Mouse (Mus musculus) midbrain, embryonic 13.5 days (tissue): ENCODE data around the gene Grap2. TPM values are rescaled to one million over a fixed set of nuclear protein-coding genes. Genes with fewer than 3 reads are reported as not detected.
A peak's percentile ranks its signal among the peaks of the same experiment; 100 is the strongest.

ENCODE experiments used
- ATAC-seq: fragments of 200-750 bp; cut with Nextera tagmentation; 2 replicates; pipeline ENCODE4 v1.8.0; 2017; ENCODE audit warnings: mild to moderate bottlenecking, moderate TSS enrichment, moderate library complexity
- H3K27ac ChIP-seq: fragments of 300-500 bp; sonication (generic); 2 replicates; pipeline ENCODE4 v1.5.1; 2015; ENCODE audit warnings: inconsistent platforms, mild to moderate bottlenecking, moderate library complexity
- H3K27me3 ChIP-seq: fragments of 300-500 bp; sonication (generic); 2 replicates; pipeline ENCODE4 v1.6.1; 2015; ENCODE audit warnings: mild to moderate bottlenecking, inconsistent platforms
- H3K36me3 ChIP-seq: fragments of 300-500 bp; sonication (generic); 2 replicates; pipeline ENCODE4 v1.6.1; 2015; ENCODE audit warnings: mild to moderate bottlenecking, inconsistent platforms
- H3K4me1 ChIP-seq: fragments of 300-500 bp; sonication (generic); replicated peaks from 2 replicates; pipeline ENCODE4 v1.6.1; 2015; ENCODE audit warnings: inconsistent platforms
- H3K4me2 ChIP-seq: fragments of 300-500 bp; sonication (generic); replicated peaks from 2 replicates; pipeline ENCODE4 v1.6.1; 2015; ENCODE audit warnings: moderate library complexity, mild to moderate bottlenecking, inconsistent platforms
- H3K4me3 ChIP-seq: fragments of 300-500 bp; sonication (generic); replicated peaks from 2 replicates; pipeline ENCODE4 v1.5.1; 2015; ENCODE audit warnings: mild to moderate bottlenecking, inconsistent platforms
- H3K9ac ChIP-seq: fragments of 300-500 bp; sonication (generic); replicated peaks from 2 replicates; pipeline ENCODE4 v1.6.1; 2015; ENCODE audit warnings: mild to moderate bottlenecking, inconsistent platforms
- H3K9me3 ChIP-seq: fragments of 300-500 bp; sonication (generic); 2 replicates; pipeline ENCODE4 v1.6.1; 2016; ENCODE audit warnings: mild to moderate bottlenecking, inconsistent platforms
- WGBS: fragments of 180-500 bp; shearing (Covaris S2); methylation state at CpG from one replicate; pipeline ENCODE4 v1.1.7; 2015; 5-methylcytosine and 5-hydroxymethylcytosine counted together
- polyA plus RNA-seq: library from polyadenylated mRNA; unstranded; fragments of >200 nt; fragmentation: Nextera tagmentation; extraction: Ambion mirVana; gene quantifications from 2 replicates; pipeline ENCODE4 v1.2.1, GENCODE M21; 2015

Grap2 gene
- polyA plus RNA-seq, 1 experiment from 2014 or later: 1.0 TPM

DNA sequence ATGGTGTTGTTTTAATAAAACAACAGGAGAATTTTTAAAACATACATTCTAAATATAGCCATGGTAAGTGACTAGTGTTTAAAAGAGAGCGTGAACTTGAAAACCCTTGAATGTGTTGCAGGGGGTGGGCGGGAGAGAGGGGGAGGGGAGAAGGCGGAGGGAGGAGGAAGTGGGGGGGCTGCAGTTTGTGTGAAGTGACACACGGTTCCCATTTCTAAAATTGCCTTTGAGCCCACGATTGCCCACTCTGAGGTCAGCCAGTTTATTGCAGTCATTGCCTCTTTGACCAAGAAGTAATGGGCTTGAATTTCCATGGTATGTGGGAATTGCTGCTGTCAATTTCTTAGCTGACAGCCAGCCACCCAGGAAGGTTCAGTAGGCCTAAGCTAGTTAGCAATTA lies 41.5 kb downstream of the Grap2 start:
- Histone ChIP-seq H3K4me1 (peaks cover 35% of the 10 kb centered on the region), H3K9me3 (no peaks in the 10 kb centered on the region), H3K36me3 (no peaks in the 10 kb centered on the region), H3K27me3 (0 out of 2 replicates have a peak, but pooled peaks cover 5% of the 10 kb centered on the region), H3K27ac (0 out of 2 replicates have a peak overlapping the region, but pooled peaks have one; percentile 7), H3K9ac (no peak overlapping the region), H3K4me3 (no peak overlapping the region), H3K4me2 (no peak overlapping the region)
- ATAC-seq: no peak
- WGBS: 73% methylated on average over 5 of the region's 5 CpGs

DNA sequence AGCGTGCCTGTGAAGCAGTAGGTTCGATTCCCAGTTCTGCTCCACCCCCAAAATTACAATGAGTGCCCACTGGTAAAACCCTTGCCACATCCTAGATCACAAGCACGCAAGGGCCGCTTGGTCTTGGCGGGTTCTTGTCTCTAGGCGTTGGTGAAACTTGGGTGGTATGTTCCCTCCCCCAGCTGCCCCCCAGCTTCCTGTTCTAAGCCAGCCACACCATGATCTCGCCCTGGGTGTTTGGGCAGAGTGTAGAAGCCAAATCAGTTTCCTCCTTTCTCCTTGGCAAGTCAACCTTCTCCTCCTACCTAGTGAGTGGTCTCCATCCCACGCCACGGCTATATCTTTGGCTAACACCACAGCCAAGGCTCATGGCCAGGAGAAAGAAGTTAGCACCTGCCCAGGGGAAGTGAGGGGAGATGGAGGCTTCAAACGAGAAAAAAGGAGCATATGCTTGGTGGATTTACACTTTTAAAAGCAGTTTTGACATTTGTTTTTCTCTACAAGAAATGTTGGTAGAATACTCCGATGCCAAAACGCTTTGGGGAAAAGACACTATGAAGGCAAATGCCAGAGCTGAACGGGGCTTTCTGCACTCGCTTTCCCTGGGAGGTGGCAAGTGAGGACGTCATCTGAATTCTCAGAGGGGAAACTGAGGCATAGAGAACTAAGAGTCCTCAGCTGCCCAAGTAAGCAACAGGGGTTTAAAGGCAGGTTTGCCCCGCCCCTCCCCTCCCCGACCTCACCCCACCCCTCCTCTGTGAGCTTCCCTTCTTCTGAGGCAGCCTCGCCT lies 42.3 kb downstream of the Grap2 start:
- Histone ChIP-seq H3K27ac (no peak overlapping the region), H3K4me3 (no peak overlapping the region), H3K4me2 (no peak overlapping the region), H3K9ac (no peak overlapping the region), H3K4me1 (peaks cover 39% of the 10 kb centered on the region), H3K36me3 (no peaks in the 10 kb centered on the region), H3K27me3 (0 out of 2 replicates have a peak, but pooled peaks cover 5% of the 10 kb centered on the region), H3K9me3 (no peaks in the 10 kb centered on the region)
- WGBS: 70% methylated on average over 18 of the region's 18 CpGs
- ATAC-seq: no peak

DNA sequence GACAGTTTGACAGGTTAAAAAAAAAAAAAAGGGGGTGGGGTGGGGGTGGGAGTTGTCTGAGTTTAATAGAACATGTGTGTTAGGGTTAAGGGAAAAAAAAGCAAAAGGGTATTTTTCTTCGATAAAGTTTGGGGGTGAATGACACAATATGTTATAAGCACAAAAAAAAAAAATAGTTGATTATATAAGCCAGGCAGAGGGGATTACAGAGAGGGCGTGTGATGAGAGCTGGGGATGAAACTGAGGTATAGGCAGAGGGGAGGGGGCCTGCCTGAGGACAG lies 42.8 kb downstream of the Grap2 start:
- H3K36me3 ChIP-seq: no peaks in the 10 kb centered on the region
- no peak overlapping the region for H3K4me2 ChIP-seq
- H3K9me3 ChIP-seq: no peaks in the 10 kb centered on the region
- no peak for ATAC-seq
- H3K9ac ChIP-seq: no peak overlapping the region
- H3K4me1 ChIP-seq: peaks cover 39% of the 10 kb centered on the region
- 0 out of 2 replicates have a peak, but pooled peaks cover 5% of the 10 kb centered on the region for H3K27me3 ChIP-seq
- WGBS: 28% methylated on average over 2 of the region's 2 CpGs
- H3K4me3 ChIP-seq: no peak overlapping the region
- no peak overlapping the region for H3K27ac ChIP-seq

DNA sequence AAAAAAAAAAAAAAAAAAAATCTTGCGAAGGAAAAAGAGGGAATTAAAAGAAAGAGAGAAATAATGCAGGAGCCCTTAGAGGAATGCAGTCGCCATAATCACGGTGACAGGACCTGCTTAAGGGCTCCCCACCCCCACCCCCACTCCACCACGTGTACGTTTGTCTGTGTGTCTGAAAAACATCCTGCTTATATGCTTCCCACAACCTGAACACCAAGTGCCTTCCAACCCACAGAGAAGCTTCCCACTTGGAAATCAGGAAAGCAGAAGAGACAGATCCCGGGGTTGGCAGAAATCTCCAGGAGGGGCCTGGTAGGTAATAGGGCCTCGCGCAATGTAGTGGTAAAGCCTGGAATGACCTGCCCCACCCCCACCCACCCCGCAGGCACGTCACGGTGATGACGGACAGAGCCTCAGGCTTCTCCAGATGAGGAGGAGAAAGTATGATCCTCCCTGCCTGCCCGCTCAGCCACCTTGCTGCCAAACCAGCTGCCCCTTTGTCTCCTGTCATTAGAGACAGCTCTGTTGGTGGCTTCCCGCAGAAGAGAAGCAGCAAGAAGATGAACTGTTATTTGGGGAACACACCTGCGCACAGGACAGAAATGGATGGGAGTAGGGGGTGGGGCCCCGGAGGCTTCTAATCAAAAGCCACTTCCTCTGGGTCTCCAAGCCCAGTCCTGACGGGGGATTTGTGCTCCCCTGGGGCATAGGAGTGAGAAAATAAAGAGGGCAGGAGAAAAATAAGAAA lies 43.4 kb downstream of the Grap2 start:
- ATAC-seq: 0 out of 2 replicates have a peak, but pooled peaks have one; percentile 37
- H3K27ac ChIP-seq: 0 out of 2 replicates have a peak overlapping the region, but pooled peaks have one; percentile 4
- 0 out of 2 replicates have a peak, but pooled peaks cover 5% of the 10 kb centered on the region for H3K27me3 ChIP-seq
- WGBS: 5% methylated on average over 16 of the region's 17 CpGs
- H3K9ac ChIP-seq: no peak overlapping the region
- no peaks in the 10 kb centered on the region for H3K36me3 ChIP-seq
- H3K4me1 ChIP-seq: peaks cover 39% of the 10 kb centered on the region
- H3K4me2 ChIP-seq: peak overlapping the region; percentile 28
- H3K9me3 ChIP-seq: no peaks in the 10 kb centered on the region
- H3K4me3 ChIP-seq: no peak overlapping the region

DNA sequence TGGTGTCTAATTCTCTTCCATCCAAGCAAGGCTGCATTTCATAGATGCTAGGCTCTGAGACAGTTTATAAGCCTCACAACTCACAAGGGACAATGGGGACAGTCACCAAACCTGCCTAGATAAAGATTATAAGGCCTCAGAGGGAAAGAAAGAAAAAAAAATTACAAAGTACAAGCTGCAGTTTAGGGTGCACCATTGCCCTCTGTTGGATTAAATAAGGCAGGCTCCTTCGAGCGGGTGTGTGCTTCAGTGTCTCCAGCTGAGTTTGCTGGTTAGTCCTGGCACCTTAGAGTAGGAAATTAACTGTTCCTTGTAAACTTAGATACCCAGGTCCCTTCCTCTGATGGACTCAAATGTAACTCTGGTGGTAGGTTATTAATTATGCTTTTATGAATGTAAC lies 45.4 kb downstream of the Grap2 start:
- H3K36me3 ChIP-seq: no peaks in the 10 kb centered on the region
- ATAC-seq: no peak

DNA sequence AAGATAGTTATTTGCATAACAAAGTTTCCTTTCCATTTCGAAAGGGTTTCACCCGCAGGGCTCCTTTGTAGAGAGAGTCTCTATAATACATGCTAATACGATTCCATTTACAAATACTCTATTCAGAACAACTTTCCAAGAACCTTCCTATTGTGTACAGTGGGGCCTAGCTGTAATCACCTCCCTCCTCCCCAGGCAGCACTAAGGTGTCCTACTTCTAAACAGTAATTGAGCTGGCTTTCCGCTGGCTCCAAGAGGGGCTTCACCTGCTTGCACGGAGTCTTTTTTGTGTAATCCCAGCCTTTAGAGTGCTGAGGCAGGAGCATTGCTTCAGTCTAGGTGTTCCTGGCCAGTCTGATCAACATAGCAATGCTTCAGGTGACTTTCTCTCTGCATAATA lies 46.8 kb downstream of the Grap2 start:
- Histone ChIP-seq H3K36me3 (no peaks in the 10 kb centered on the region), H3K9me3 (no peaks in the 10 kb centered on the region), H3K27ac (no peak overlapping the region), H3K27me3 (0 out of 2 replicates have a peak, but pooled peaks cover 5% of the 10 kb centered on the region), H3K9ac (no peak overlapping the region), H3K4me1 (peaks cover 33% of the 10 kb centered on the region), H3K4me3 (no peak overlapping the region), H3K4me2 (no peak overlapping the region)
- no peak for ATAC-seq
- WGBS: 49% methylated on average over 5 of the region's 5 CpGs

More for the DNA sequence above, 45.4 kb downstream of the Grap2 start:
- Histone ChIP-seq H3K4me2 (no peak overlapping the region), H3K9ac (no peak overlapping the region), H3K9me3 (no peaks in the 10 kb centered on the region), H3K27ac (no peak overlapping the region), H3K4me3 (no peak overlapping the region), H3K4me1 (peaks cover 39% of the 10 kb centered on the region), H3K27me3 (0 out of 2 replicates have a peak, but pooled peaks cover 5% of the 10 kb centered on the region)
- 52% methylated on average over 2 of the region's 2 CpGs for WGBS

DNA sequence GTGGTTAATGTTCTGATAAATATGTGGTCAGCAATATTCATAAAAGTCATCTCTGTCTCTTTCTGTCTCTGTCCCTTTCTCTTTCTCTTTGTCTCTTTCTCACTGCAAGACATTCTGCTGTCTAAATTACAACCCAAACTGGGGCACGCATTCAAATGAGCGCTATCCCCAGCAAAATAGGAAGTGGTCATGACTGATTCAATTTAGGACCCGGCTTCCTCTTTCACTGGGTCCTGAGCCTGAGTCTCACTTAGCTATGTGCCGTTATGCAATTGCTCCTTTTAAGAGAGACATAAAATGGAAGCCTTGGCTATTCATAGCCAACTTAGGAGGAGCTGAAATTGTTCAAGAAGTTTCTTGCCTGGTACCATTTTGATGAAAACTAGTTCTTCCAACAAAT lies 47.4 kb downstream of the Grap2 start:
- Histone ChIP-seq H3K36me3 (no peaks in the 10 kb centered on the region), H3K9me3 (no peaks in the 10 kb centered on the region), H3K27ac (no peak overlapping the region), H3K9ac (no peak overlapping the region), H3K4me1 (peaks cover 31% of the 10 kb centered on the region), H3K4me3 (no peak overlapping the region), H3K27me3 (no peaks in the 10 kb centered on the region), H3K4me2 (no peak overlapping the region)
- ATAC-seq: no peak
- WGBS: 86% methylated on average over 4 of the region's 4 CpGs

DNA sequence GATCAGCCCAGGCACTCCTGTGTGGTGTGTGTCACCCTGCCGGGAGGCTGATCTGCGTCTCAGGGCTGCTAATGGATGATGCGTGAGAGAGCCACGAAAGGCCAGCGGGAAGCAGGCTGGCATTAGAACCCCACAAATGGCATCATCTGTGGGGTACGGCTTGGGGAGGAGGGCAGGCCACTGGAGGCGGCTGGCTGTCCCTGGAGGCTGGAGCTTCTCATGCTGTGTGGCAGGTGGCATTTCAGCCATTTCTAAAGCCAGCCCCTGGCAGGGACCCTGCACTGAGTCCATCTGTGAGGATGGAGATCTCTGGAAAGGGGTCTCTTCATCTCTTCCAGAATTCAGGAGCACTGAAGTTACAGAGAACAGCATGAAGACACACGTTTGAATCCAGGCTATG lies 48.0 kb downstream of the Grap2 start:
- Histone ChIP-seq H3K4me2 (no peak overlapping the region), H3K27me3 (no peaks in the 10 kb centered on the region), H3K4me1 (peaks cover 26% of the 10 kb centered on the region), H3K9me3 (no peaks in the 10 kb centered on the region), H3K27ac (no peak overlapping the region), H3K36me3 (no peaks in the 10 kb centered on the region), H3K4me3 (no peak overlapping the region), H3K9ac (no peak overlapping the region)
- ATAC-seq: no peak
- WGBS: 68% methylated on average over 8 of the region's 8 CpGs

DNA sequence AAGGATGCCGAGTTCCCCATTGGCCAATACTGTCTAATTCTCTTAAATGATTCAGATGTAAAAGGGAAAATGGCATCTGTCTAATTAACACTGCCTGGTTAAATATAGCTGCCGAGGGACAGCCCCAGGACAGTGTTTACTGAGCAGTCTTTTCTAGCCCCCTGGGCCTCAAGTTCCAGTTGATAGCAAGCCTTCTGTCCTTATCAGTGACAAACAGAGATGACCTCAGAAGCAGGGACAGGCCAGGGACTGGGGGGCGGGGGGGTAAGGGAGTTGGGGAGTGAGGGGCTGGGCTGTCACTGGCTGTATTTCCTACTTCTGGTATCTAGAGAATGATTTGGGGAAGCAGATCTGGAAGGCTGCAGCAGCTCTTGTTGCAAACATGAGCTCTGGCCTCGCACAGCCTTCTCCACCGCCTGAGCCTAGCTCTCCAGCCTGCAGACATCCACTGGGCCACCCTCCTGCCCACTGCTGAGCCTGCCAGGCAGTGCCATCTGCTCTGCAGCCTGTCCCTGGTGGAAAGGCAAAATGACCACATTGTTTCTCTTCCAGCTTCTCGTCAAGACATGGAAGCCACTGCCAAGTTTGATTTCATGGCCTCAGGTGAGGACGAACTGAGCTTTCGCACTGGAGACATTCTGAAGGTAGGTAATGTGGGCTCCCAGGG lies 50.9 kb downstream of the Grap2 start:
- Histone ChIP-seq H3K27me3 (no peaks in the 10 kb centered on the region), H3K9me3 (no peaks in the 10 kb centered on the region), H3K9ac (no peak overlapping the region), H3K4me3 (no peak overlapping the region), H3K27ac (peak overlapping the region; percentile 52; the same call in 1 of the 2 replicates), H3K4me2 (no peak overlapping the region), H3K4me1 (peaks cover 12% of the 10 kb centered on the region), H3K36me3 (no peaks in the 10 kb centered on the region)
- WGBS: 64% methylated on average over 8 of the region's 8 CpGs
- peak; percentile 20; the same call in 1 of the 2 replicates for ATAC-seq

DNA sequence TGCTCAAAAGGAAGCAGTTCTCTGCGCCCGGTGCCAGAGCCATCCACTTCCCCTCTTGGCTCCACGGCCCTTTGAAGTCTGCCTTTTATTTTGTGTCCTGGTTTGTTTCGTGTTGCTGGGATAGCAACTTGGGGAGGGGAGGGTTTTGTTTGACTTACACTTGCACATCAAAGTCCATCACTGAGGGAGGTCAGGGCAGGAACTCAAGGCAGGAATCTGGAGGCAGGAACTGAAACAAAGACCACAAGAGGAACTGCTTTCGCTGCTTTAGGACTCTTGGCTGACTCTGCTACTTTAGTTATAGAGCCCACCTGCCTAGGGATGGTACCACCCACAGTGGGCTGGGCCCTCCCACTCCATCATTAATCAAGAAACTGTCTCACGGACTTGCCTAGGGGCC lies 54.1 kb downstream of the Grap2 start:
- Histone ChIP-seq H3K27ac (no peak overlapping the region), H3K9me3 (no peaks in the 10 kb centered on the region), H3K9ac (no peak overlapping the region), H3K27me3 (no peaks in the 10 kb centered on the region), H3K4me3 (no peak overlapping the region), H3K4me1 (peaks cover 17% of the 10 kb centered on the region), H3K4me2 (no peak overlapping the region), H3K36me3 (no peaks in the 10 kb centered on the region)
- ATAC-seq: no peak
- WGBS: 60% methylated on average over 6 of the region's 6 CpGs

DNA sequence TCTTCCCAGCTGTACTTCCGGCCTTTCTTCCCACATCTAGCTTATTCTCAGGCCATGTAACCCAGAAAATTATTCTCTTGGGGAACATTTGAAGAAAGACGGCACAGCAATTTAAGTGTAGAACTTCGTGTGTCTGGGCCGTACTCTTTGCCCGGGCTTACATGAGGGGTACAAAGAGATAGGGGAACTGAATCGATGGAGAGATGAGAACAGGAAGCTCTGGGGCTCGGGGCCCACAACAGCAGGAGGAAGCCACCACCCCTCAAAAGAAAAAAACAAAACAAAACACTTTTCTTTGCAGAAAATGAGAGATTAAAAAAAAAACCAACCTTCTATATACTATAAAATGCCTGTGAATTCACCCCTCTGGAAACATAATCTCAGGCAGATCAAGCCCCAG lies 57.8 kb downstream of the Grap2 start:
- WGBS: 75% methylated on average over 7 of the region's 7 CpGs
- H3K9ac ChIP-seq: no peak overlapping the region
- H3K27me3 ChIP-seq: no peaks in the 10 kb centered on the region
- no peak overlapping the region for H3K4me3 ChIP-seq
- no peaks in the 10 kb centered on the region for H3K36me3 ChIP-seq
- peaks cover 10% of the 10 kb centered on the region for H3K4me1 ChIP-seq
- no peaks in the 10 kb centered on the region for H3K9me3 ChIP-seq
- ATAC-seq: no peak
- no peak overlapping the region; the same call in 1 of the 2 replicates for H3K27ac ChIP-seq
- no peak overlapping the region for H3K4me2 ChIP-seq

DNA sequence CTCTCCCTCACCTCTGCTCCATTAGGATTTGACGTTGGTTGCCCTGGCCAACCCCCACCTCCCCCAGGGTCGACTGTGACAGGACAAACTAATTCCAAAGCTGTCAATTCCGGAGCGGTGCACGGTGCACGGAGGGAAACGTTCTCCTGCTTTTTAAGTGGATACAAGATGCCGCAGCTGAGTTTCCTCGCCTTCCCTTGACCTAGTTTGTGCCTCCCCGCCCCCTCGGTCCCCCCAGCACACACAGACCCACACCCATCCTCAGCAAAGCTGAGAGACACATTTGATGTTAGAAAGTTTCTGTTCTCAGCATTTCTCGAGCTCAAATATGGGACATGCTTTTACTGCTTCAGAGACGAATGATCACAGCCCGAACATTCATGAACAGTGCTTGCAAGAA lies 58.3 kb downstream of the Grap2 start:
- 41% methylated on average over 14 of the region's 14 CpGs for WGBS
- Histone ChIP-seq H3K27me3 (no peaks in the 10 kb centered on the region), H3K4me2 (no peak overlapping the region; the same call in 1 of the 2 replicates)

More for the DNA sequence above, 58.3 kb downstream of the Grap2 start:
- no peak for ATAC-seq
- no peaks in the 10 kb centered on the region for H3K36me3 ChIP-seq
- H3K4me3 ChIP-seq: no peak overlapping the region
- no peaks in the 10 kb centered on the region for H3K9me3 ChIP-seq
- no peak overlapping the region for H3K9ac ChIP-seq
- peaks cover 10% of the 10 kb centered on the region for H3K4me1 ChIP-seq
- H3K27ac ChIP-seq: no peak overlapping the region
